Mouse (Mus musculus) embryonic facial prominence, embryonic 12.5 days (tissue): ENCODE results near the gene Rreb1. TPM values are rescaled to one million over a fixed set of nuclear protein-coding genes. Genes with fewer than 3 reads are reported as not detected.

Experiments used
- ATAC-seq: fragments of 200-750 bp; cut with Nextera tagmentation; 2 replicates; pipeline ENCODE4 v1.8.0; 2017; ENCODE audit not compliant: insufficient number of reproducible peaks, insufficient read depth, low FRiP score, low TSS enrichment
- H3K27ac ChIP-seq: fragments of 300-500 bp; sonication (generic); 2 replicates; pipeline ENCODE4 v1.5.1; 2016; ENCODE audit warnings: mild to moderate bottlenecking
- H3K27me3 ChIP-seq: fragments of 300-500 bp; sonication (generic); 2 replicates; pipeline ENCODE4 v1.6.1; 2016; ENCODE audit warnings: mild to moderate bottlenecking, moderate library complexity
- H3K36me3 ChIP-seq: fragments of 300-500 bp; sonication (generic); 2 replicates; pipeline ENCODE4 v1.6.1; 2016; ENCODE audit warnings: mild to moderate bottlenecking
- H3K4me1 ChIP-seq: fragments of 300-500 bp; sonication (generic); 2 replicates; pipeline ENCODE4 v1.6.1; 2016
- H3K4me2 ChIP-seq: fragments of 300-500 bp; sonication (generic); replicated peaks from 2 replicates; pipeline ENCODE4 v1.6.1; 2016; ENCODE audit warnings: mild to moderate bottlenecking, moderate library complexity
- H3K4me3 ChIP-seq: fragments of 300-500 bp; sonication (generic); 2 replicates; pipeline ENCODE4 v1.5.1; 2016; ENCODE audit warnings: mild to moderate bottlenecking
- H3K9ac ChIP-seq: fragments of 300-500 bp; sonication (generic); 2 replicates; pipeline ENCODE4 v1.6.1; 2016; ENCODE audit warnings: mild to moderate bottlenecking, moderate library complexity
- H3K9me3 ChIP-seq: fragments of 300-500 bp; sonication (generic); 2 replicates; pipeline ENCODE4 v1.6.1; 2016; ENCODE audit warnings: mild to moderate bottlenecking, moderate library complexity
- WGBS: fragments of 180-500 bp; shearing (Covaris S2); methylation state at CpG from one replicate; pipeline ENCODE4 v1.1.7; 2016; 5-methylcytosine and 5-hydroxymethylcytosine counted together
- polyA plus RNA-seq: library from polyadenylated mRNA; unstranded; fragments of >200 nt; fragmentation: Nextera tagmentation; extraction: Ambion mirVana; gene quantifications from 2 replicates; pipeline ENCODE4 v1.2.1, GENCODE M21; 2016

The Rreb1 gene
- polyA plus RNA-seq, 1 experiment from 2014 or later: 10.1 TPM

- Histone ChIP-seq H3K4me1 (peaks cover 13% of the 10 kb centered on the region; the same call in 1 of the 2 replicates), H3K4me2 (no peak overlapping the region), H3K36me3 (no peaks in the 10 kb centered on the region), H3K4me3 (no peak overlapping the region), H3K9me3 (no peaks in the 10 kb centered on the region), H3K9ac (no peak overlapping the region), H3K27ac (no peak overlapping the region), H3K27me3 (no peaks in the 10 kb centered on the region)
- WGBS: 77% methylated on average over 9 of the region's 9 CpGs
- no peak for ATAC-seq
Measured at GRCm38 (mm10) chr13:37846962-37847570, 68.9 kb downstream of the Rreb1 start.

- Histone ChIP-seq H3K4me2 (no peak overlapping the region), H3K27ac (no peak overlapping the region), H3K9ac (no peak overlapping the region), H3K4me3 (no peak overlapping the region), H3K27me3 (no peaks in the 10 kb centered on the region), H3K36me3 (no peaks in the 10 kb centered on the region), H3K4me1 (peaks cover 13% of the 10 kb centered on the region; the same call in 1 of the 2 replicates), H3K9me3 (no peaks in the 10 kb centered on the region)
- no peak for ATAC-seq
- WGBS: 64% methylated on average over 17 of the region's 17 CpGs
Measured at GRCm38 (mm10) chr13:37847601-37848358, 69.6 kb downstream of the Rreb1 start.

- ATAC-seq: no peak
- Histone ChIP-seq H3K36me3 (no peaks in the 10 kb centered on the region), H3K4me1 (peaks cover 13% of the 10 kb centered on the region; the same call in 1 of the 2 replicates), H3K27ac (no peak overlapping the region), H3K27me3 (no peaks in the 10 kb centered on the region), H3K9ac (no peak overlapping the region), H3K4me2 (no peak overlapping the region), H3K4me3 (no peak overlapping the region), H3K9me3 (no peaks in the 10 kb centered on the region)
- 75% methylated on average over 5 of the region's 5 CpGs for WGBS
Measured at GRCm38 (mm10) chr13:37848438-37848837, 70.2 kb downstream of the Rreb1 start.

DNA sequence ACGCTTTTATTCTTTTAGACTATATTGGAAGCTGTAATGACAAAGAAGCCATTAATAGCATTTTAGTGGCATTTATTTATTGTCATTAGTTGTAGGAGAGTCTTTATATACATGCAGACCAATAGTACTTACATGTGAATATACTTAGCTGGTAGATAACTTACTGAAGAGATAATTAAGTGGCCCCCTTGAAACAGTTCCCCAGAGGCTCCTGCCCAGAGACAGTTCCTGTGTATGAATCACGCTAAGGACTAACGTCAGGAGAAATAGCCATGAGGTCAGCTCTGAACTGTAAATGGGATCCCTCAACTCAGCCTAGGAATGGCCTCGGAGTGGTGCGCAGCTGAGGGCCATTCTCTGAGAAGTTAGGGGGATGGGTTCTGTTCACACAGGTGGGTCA, 73.4 kb downstream of the Rreb1 start:
- Histone ChIP-seq H3K27me3 (no peaks in the 10 kb centered on the region), H3K9ac (no peak overlapping the region), H3K4me3 (no peak overlapping the region), H3K36me3 (no peaks in the 10 kb centered on the region), H3K4me1 (peaks cover 21% of the 10 kb centered on the region), H3K9me3 (no peaks in the 10 kb centered on the region), H3K4me2 (no peak overlapping the region), H3K27ac (no peak overlapping the region)
- WGBS: 81% methylated on average over 5 of the region's 5 CpGs
- no peak for ATAC-seq

GRCm38 (mm10) chr13:37852850-37853249, 74.7 kb downstream of the Rreb1 start:
- Histone ChIP-seq H3K9ac (no peak overlapping the region), H3K36me3 (no peaks in the 10 kb centered on the region), H3K4me3 (no peak overlapping the region), H3K9me3 (no peaks in the 10 kb centered on the region), H3K4me1 (peaks cover 18% of the 10 kb centered on the region), H3K4me2 (no peak overlapping the region), H3K27me3 (no peaks in the 10 kb centered on the region), H3K27ac (no peak overlapping the region)
- no peak for ATAC-seq
- WGBS: 81% methylated on average over 3 of the region's 3 CpGs

DNA sequence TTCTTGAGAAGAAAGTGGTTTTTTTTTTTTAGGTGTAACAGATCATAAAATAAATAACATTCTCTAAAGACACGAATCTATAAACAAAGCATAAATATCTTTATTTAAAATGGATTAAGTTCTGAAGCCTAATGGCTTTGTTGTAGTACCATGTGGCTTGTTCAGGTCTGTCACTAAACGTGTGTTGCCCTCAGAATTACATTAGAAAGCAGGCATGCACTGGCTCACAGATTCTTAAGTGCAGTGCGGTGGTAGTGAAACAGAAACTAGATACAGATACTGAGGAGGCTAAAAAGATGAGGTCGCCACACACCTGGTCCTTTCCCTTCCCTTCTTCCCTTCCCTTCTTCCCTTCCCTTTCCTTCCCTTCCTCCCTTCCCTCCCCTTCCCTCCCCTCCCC, 75.2 kb downstream of the Rreb1 start:
- Histone ChIP-seq H3K27me3 (no peaks in the 10 kb centered on the region), H3K27ac (no peak overlapping the region), H3K9me3 (no peaks in the 10 kb centered on the region), H3K36me3 (no peaks in the 10 kb centered on the region), H3K4me3 (no peak overlapping the region), H3K9ac (no peak overlapping the region), H3K4me1 (peaks cover 23% of the 10 kb centered on the region), H3K4me2 (no peak overlapping the region)
- WGBS: 41% methylated on average over 4 of the region's 4 CpGs
- no peak for ATAC-seq

DNA sequence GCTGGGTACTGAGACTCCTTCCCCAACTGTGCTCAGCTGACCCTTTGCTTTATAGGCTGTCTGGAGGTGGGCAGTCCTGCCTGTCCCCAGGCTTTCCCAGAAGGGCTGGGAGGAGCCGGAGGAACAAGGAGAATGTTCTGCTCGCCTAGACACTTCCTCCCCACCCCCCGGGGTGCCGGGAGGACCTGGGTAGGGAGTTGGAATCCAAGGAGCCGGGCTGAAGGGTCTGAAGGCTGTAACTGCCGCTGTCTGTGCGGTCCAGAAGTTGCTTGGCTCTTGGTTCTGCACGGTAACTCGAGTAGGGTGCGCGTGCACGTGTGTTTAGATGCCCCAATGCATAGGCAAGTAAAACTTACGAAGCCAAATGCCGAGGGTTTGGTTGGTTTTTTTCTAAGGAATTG, 75.8 kb downstream of the Rreb1 start:
- Histone ChIP-seq H3K27ac (peak overlapping the region; percentile 82), H3K9ac (peak overlapping the region; percentile 44), H3K4me3 (peak overlapping the region; percentile 25), H3K4me2 (peak overlapping the region; percentile 58), H3K36me3 (no peaks in the 10 kb centered on the region), H3K9me3 (no peaks in the 10 kb centered on the region), H3K27me3 (no peaks in the 10 kb centered on the region), H3K4me1 (peaks cover 27% of the 10 kb centered on the region)
- ATAC-seq: no peak; the same call in 1 of the 2 replicates
- 1% methylated on average over 14 of the region's 14 CpGs for WGBS

- peak overlapping the region; percentile 58 for H3K4me2 ChIP-seq
- H3K4me1 ChIP-seq: peaks cover 27% of the 10 kb centered on the region
- H3K4me3 ChIP-seq: peak overlapping the region; percentile 25
- peak overlapping the region; percentile 82 for H3K27ac ChIP-seq
- no peaks in the 10 kb centered on the region for H3K27me3 ChIP-seq
- H3K36me3 ChIP-seq: no peaks in the 10 kb centered on the region
- peak overlapping the region; percentile 44; the same call in 1 of the 2 replicates for H3K9ac ChIP-seq
- H3K9me3 ChIP-seq: no peaks in the 10 kb centered on the region
- 19% methylated on average over 14 of the region's 14 CpGs for WGBS
- ATAC-seq: no peak
Measured at GRCm38 (mm10) chr13:37854455-37855220, 76.4 kb downstream of the Rreb1 start.

- Histone ChIP-seq H3K27me3 (no peaks in the 10 kb centered on the region), H3K4me1 (peaks cover 27% of the 10 kb centered on the region), H3K27ac (no peak overlapping the region), H3K4me2 (no peak overlapping the region), H3K36me3 (no peaks in the 10 kb centered on the region), H3K9me3 (no peaks in the 10 kb centered on the region), H3K9ac (no peak overlapping the region), H3K4me3 (no peak overlapping the region)
- ATAC-seq: no peak
- WGBS: 50% methylated on average over 3 of the region's 3 CpGs
Measured at GRCm38 (mm10) chr13:37855221-37855757, 77.1 kb downstream of the Rreb1 start.

- Histone ChIP-seq H3K27ac (no peak overlapping the region), H3K36me3 (no peaks in the 10 kb centered on the region), H3K27me3 (no peaks in the 10 kb centered on the region), H3K4me3 (no peak overlapping the region), H3K9me3 (no peaks in the 10 kb centered on the region), H3K4me2 (no peak overlapping the region), H3K4me1 (peaks cover 27% of the 10 kb centered on the region), H3K9ac (no peak overlapping the region)
- ATAC-seq: no peak
Measured at GRCm38 (mm10) chr13:37855765-37856164, 77.6 kb downstream of the Rreb1 start.

DNA sequence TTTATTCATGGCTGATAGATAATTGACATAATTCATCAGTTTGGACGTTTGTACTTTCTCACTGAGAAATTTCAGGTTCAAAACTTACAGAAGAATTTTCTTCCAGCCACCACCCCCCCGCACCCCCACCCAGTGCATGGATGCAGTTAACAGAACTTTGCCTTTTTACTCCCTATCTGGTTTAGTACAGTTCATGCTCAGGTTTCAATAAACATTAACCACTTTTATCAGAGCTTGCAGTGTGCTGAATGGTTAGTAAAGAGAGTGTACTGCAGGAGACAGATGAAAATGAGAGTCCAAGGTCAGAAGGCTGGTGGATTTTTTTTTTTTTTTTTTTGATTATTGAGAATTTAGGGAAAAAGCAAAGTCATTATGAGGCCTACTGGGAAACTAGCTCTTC, 78.3 kb downstream of the Rreb1 start:
- Histone ChIP-seq H3K4me2 (0 out of 2 replicates have a peak overlapping the region, but pooled peaks have one; percentile 99), H3K27ac (no peak overlapping the region), H3K4me1 (peaks cover 30% of the 10 kb centered on the region), H3K36me3 (no peaks in the 10 kb centered on the region), H3K9me3 (no peaks in the 10 kb centered on the region), H3K27me3 (no peaks in the 10 kb centered on the region), H3K4me3 (no peak overlapping the region), H3K9ac (no peak overlapping the region)
- ATAC-seq: no peak
- WGBS: 49% methylated on average over 2 of the region's 2 CpGs
